Mouse (Mus musculus) bone marrow macrophage, adult 2 months (primary cell): ENCODE measurements around the gene Ctnnd1. TPM values are rescaled to one million over a fixed set of nuclear protein-coding genes. Genes with fewer than 3 reads are reported as not detected.
"Not testable (repeated sequence)": the region's sequence is repeated elsewhere in the genome, so short reads cannot be mapped to it uniquely, and the experiment has no call there.

Experiments used
- H3K27ac ChIP-seq: 2 replicates; pipeline ENCODE4 v1.5.1; 2012; ENCODE audit warnings: low read depth, low read length; ENCODE audit not compliant: insufficient read depth
- H3K4me1 ChIP-seq: 2 replicates; pipeline ENCODE4 v1.6.1; 2012; ENCODE audit warnings: low read length; ENCODE audit not compliant: control insufficient read depth, insufficient read depth
- H3K4me3 ChIP-seq: 2 replicates; pipeline ENCODE4 v1.5.1; 2012; ENCODE audit warnings: mild to moderate bottlenecking, low read length, moderate library complexity; ENCODE audit not compliant: insufficient read depth
- CTCF ChIP-seq: IDR thresholded peaks from 2 replicates; pipeline ENCODE4 v1.5.1; 2012; ENCODE audit warnings: low read depth, mild to moderate bottlenecking, low read length, moderate library complexity
- POLR2A ChIP-seq: IDR thresholded peaks from 2 replicates; pipeline ENCODE4 v1.6.1; 2012; ENCODE audit warnings: mild to moderate bottlenecking, low read depth, low read length, borderline replicate concordance
- polyA plus RNA-seq: library from polyadenylated mRNA; stranded (reverse); fragments of >200 nt; gene quantifications from 2 replicates; pipeline ENCODE4 v1.2.4, GENCODE M21; 2012; ENCODE audit not compliant: missing spikeins, insufficient read depth, insufficient read length

Gene Ctnnd1
- 99.2 and 110 TPM in 2 replicates for polyA plus RNA-seq

DNA sequence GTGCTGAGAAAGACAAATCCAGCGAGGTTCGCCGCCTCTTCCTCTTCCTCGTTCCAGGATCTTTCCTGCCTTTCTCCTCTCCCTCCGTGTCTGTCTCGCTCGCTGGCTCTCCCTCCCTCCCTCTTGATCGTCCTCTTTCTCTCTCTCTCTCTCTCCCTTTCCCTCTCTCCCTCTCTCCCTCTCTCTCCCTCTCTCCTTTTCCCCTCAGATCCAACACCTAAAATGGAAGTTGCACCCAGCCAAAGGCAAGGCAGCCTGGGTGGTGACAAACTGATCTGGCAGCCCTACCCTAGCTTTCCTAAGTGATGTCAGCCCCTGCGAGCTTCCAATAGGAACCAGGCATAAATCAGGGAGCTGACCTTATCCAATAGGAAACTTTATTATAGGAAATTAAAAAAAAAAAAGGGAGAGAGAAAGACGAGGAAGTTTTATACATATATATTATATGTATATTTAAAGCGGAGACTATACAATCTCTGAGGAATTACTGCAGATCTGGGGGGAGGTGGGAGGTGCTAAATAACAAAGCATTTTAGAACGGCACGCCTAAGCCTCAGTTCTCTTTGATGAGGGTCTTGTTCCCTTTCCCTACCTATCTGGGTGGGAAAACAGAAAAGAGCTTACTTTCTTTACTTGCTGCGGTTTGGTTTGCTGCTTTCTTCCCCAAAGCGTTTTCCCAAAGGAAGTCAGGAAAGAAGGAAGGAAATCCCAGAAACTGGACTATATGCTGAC, at the start of gene Ctnnd1:
TSS of gene Ctnnd1 (minus strand) at position 302 of the 732 bp plus-strand sequence.
- H3K4me3 ChIP-seq, result peak within 1 kb of the TSS; percentile 99
- H3K27ac ChIP-seq, result peak within 1 kb of the TSS; percentile 98
- peaks cover 19% of the 10 kb centered on the region for H3K4me1 ChIP-seq
- TF ChIP-seq CTCF (no peak), POLR2A (peak; percentile 47; the same call in 1 of the 2 replicates)

DNA sequence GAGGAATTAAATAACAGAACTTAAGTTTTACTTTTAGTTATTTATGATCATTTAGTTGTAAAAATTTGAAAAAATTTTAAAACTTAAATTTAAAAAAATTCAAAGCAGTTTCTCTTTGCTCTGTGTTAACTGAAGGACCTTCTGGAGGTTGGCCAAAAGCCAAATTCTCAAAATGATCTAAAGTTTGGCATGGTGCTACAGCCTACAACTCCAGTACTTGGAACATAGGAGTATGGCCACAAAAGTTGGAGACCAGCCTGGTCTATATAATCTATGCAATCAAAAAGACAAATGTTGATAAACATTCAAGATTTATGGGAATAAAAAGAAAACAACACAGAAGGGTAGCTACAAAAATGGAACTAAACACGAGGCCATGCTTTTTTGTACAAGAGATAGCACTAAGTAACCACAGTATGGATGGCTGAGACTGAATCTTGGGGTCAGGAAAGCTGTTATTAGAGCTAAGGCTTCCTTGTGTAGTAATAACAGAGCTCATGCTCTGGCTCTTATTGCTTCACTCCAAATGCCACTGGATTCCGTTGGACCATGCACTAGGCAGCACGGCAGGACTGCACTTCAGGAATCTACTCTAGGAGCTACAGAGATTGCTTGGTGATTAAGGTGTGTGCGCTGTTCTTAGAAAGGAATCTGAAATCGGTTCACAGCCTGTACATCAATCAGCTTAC, 44.6 kb upstream of the Ctnnd1 start:
- Histone ChIP-seq H3K4me3 (no peak overlapping the region), H3K27ac (no peak overlapping the region), H3K4me1 (no peaks in the 10 kb centered on the region)
- TF ChIP-seq POLR2A (no peak), CTCF (no peak)

DNA sequence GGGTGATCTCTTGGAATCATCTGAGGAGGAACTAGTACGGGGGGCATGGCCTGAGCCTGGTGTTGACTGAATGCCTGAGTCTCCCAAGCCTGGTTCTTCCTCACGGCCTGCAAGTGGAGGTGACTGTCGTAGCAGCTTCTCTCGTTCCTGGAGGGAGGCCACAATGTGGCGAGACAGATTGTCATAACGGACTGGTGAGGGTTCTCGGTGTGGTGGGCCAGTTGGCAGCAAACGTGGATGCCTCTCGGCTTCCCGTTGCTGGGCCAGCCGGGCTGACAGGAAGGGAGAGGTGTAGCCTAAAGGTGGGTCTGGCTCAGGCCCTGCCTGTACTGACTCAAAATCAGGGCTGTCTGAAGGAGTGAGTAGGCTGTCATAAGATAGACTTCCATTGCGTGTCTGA, 39.5 kb upstream of the Ctnnd1 start:
- no peaks in the 10 kb centered on the region for H3K4me1 ChIP-seq
- H3K4me3 ChIP-seq, result no peak overlapping the region
- no peak overlapping the region for H3K27ac ChIP-seq
- TF ChIP-seq CTCF (no peak), POLR2A (no peak)

DNA sequence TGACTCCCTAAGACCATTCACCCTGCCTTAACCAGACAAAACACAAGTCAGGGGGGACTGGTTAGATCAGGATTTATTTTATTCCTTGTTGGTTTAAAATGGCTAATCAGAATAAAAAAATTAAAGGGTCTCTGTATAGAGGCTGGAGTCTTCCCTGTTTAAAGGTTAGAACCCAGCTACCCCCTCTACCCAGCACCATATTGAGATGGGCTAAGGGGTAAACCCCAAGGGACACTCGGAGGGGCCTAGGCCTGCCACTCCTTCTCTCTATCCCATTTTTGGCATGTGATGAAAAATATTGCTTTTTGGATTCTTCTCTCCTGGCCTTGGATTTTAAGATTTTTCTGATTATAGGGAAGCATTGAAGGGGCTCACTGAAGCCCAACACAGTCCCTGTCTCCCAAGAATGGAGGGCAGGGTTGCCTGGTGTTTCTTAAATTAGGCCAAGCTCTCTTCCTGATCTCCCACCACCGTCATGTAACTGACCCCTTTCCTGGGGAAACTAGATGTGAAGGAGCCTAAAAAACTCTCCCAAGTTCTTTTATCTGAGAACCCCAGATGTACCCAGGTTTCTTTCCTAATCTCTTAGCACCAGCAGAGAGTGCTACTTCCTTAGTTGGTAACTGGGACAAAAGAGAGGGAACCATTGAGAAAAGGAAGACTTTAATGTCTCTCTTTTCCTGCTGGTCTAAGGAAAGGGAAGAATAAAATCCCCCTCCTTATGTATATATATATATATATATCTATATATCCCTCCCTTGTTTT, 37.7 kb upstream of the Ctnnd1 start:
- Histone ChIP-seq H3K4me3 (no peak overlapping the region), H3K27ac (no peak overlapping the region), H3K4me1 (no peaks in the 10 kb centered on the region)
- TF ChIP-seq POLR2A (no peak), CTCF (no peak)

DNA sequence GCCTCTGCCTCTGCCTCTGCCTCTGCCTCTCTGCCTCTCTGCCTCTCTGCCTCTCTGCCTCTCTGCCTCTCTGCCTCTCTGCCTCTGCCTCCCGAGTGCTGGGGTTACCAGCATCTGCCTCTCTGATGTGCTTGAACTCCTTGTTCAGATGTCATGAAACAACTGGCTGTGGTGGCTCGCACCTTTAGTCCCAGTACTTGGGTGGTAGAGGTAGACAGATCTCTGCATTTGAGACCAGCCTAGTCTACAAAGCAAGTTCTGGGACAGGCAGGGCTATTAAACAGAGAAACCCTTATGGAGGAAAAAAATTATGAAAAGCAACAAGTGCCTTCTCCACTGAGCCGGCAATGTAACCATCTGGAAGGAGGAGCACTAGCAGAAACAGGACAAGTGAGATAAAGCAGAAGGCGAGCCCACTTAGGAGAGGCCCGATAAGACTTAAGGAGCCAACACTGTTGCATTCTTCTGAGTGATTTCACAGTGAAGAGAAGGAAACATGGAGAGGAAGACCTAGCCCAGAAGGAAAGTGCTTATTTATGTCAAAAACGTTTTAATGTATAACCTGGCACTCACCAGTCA, 32.1 kb upstream of the Ctnnd1 start:
- Histone ChIP-seq H3K4me3 (no peak overlapping the region), H3K4me1 (no peaks in the 10 kb centered on the region), H3K27ac (no peak overlapping the region)
- TF ChIP-seq POLR2A (no peak), CTCF (no peak)

DNA sequence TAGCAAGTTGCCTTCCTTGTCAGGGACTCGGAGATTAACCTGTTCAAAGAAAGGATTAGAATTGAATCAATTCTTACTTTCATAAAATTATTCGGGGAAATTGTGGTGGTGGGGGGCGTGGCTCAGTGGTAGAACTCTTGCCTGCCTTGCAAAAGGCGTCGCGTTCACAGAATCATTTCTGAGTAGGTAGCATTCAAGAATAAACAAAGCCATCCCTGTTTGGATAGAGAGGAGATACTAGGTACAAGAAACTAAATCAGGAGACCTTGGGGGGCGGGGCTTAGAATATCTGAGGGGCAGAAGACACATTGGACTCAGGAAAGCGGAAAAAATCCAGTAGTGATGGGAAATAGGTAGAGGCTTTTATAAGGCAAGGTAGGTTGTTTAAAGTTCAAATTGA, 28.5 kb upstream of the Ctnnd1 start, which contains the start of gene Tmx2:
TSS of gene Tmx2 (minus strand) at position 125 of the 400 bp plus-strand sequence.
- Histone ChIP-seq H3K4me3 (peak within 1 kb of the TSS; percentile 98), H3K4me1 (peaks cover 6% of the 10 kb centered on the region), H3K27ac (peak within 1 kb of the TSS; percentile 18; the same call in 1 of the 2 replicates)
- TF ChIP-seq CTCF (no peak), POLR2A (no peak)

DNA sequence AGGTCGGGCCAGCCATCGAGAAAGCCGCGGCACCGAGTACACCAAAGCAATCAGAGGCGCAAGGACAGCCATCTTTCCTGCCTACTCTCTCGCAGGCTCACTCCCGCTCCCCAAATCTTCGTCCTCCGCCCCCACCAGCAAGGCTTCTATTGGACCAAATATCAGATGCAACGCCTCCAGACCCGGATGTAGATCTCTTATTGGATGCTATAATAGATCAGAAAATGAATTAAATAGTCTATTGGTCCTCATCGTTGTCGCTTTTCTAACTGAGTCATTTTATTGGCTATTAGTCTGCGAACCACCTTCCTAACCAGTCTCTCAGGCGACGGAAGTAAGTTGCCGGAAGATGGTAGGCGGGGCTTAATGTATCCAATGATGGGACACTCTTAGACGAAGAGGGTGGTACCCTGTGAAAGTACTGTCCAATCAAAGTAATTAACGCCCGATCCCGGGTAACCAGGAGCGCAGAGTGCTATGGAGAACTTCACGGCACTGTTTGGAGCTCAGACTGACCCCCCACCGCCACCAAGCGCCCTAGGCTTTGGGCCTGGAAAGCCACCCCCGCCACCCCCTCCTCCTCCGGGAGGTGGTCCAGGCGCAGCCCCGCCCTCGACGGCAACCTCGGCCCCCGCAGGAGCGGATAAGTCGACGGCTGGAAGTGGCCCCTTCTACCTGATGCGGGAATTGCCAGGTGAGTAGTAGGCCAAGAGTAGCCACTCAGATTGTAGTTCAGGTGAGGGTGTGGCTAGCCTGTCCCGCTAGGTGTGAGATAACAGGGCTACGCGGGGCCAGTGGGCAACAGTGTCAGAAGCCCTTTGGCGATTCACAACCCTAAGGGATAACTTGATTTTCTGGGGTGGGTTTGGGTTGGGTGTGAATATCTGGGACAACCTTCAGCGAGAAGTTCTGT, 27.7 kb upstream of the Ctnnd1 start, which contains the start of the genes Gm28635 and Med19:
TSS of gene Gm28635 (minus strand) at position 74 of the 913 bp plus-strand sequence.
TSS of gene Med19 (plus strand) at position 435 of the 913 bp plus-strand sequence.
- Histone ChIP-seq H3K4me3 (peak within 1 kb of the TSS; percentile 98), H3K27ac (peak within 1 kb of the TSS; percentile 36), H3K4me1 (peaks cover 6% of the 10 kb centered on the region)
- no peak for TF ChIP-seq POLR2A
- no peak for TF ChIP-seq CTCF

DNA sequence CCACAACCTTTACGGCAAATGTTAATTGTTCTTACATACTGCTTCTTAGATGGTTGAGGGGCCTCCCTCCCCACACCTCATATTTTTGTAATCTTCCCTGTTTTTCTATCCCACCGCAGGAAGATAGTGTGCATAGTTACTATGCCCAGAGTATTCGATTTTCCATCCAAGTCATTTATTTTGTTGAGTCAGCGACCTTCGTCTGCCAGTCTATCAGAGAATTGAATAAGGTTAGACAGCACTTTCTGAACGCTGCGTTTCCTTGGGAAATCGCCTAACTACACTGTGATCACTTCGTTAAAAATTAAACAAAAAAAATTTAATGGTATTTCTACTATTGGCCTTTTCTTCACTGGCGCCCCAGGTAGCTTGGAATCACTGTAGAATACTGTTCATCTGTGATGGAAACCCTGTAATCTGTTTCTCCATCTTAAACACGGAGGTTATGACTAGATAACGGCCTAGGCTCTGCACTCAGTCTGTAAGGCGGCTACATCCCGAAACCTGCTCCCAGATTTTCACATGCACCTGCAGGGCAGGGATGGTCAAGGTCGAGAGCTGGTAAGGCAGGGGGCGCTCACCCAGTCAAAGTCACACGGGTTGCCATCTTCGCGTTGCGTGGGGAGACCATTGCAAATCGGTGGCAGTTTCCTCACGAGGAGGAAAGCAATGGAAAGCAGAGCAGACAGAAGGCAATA, 26.9 kb upstream of the Ctnnd1 start:
- Histone ChIP-seq H3K4me3 (peak overlapping the region; percentile 96), H3K27ac (peak overlapping the region; percentile 36; the same call in 1 of the 2 replicates), H3K4me1 (peaks cover 6% of the 10 kb centered on the region)
- TF ChIP-seq CTCF (peak; percentile 72), POLR2A (no peak)

DNA sequence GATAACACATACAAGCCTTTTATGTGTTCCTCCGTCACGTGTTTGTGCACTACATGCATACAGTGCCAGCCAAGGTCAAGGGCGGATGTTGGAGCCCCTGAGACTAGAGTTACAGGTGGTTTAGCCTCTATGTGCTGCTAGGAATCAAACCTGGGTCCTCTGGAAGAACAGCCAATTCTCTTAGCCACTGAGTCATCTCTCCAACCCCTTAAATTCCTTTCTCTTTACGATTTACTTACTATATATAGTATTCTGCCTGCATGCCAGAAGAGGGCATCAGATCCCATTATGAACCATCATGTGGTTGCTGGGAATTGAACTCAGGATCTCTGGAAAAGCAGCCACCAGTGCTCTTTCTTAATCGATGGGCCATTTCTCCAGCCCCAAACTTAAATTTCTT, 21.0 kb upstream of the Ctnnd1 start:
- not testable (repeated sequence) for H3K4me3 ChIP-seq, H3K27ac ChIP-seq, H3K4me1 ChIP-seq
